Mouse (Mus musculus): ENCODE results near the gene Uba2.

DNA sequence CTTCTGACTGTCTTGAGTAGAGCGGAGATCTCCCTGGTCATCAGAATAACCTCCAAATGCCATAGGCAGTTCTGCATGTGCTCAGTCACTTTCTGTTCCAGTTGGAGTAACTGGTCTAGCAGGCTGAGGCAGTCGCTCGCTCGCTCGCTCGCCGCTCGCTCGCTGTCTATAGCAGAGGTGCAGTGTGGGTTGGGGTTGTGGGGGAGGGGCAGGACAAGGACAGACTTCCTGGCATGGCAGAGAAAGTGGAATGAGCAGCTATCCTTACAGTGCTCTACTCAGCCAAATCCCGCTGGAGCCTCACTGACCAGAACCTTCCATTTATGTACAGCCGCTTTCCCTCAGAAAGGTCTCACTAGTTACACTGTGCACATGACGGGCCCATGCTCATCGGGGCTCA lies 14.0 kb upstream of the Uba2 start:
- TF ChIP-seq CTCF (IDR thresholded peaks at IDR 0.05; ENCODE audit: low read depth, low read length) (no peak), TAL1 (conservative IDR thresholded peaks at IDR 0.05; ENCODE audit: low read depth, low read length) (no peak), GATA1 (IDR thresholded peaks at IDR 0.05; ENCODE audit: borderline replicate concordance, low read length) (no peak), POLR2AphosphoS5 (IDR thresholded peaks at IDR 0.05; ENCODE audit: insufficient replicate concordance, low read depth, low read length) (no peak), GATA2 (IDR thresholded peaks at IDR 0.05; ENCODE audit: borderline replicate concordance, low read depth, low read length) (no peak)

Data from G1E (cell line).